Mouse (Mus musculus) myocyte (in vitro differentiated cells): ENCODE results near the gene Frmd4a. TPM values are rescaled to one million over a fixed set of nuclear protein-coding genes. Genes with fewer than 3 reads are reported as not detected.

ENCODE experiments used
- H3K27me3 ChIP-seq: one replicate; pipeline ENCODE4 v1.6.1; 2011; ENCODE audit not compliant: control insufficient read depth, insufficient read depth, insufficient read length
- H3K36me3 ChIP-seq: one replicate; pipeline ENCODE4 v1.6.1; 2011; ENCODE audit not compliant: control insufficient read depth, insufficient read depth
- H3K4me2 ChIP-seq: one replicate; pipeline ENCODE4 v1.6.1; 2011; ENCODE audit warnings: low read depth, control low read depth
- H3K4me3 ChIP-seq: one replicate; pipeline ENCODE4 v1.5.1; 2011; ENCODE audit warnings: mild to moderate bottlenecking, control low read depth, moderate library complexity
- H3K79me2 ChIP-seq: one replicate; pipeline ENCODE4 v1.6.1; 2011; ENCODE audit not compliant: control insufficient read depth, insufficient read depth
- H3ac ChIP-seq: one replicate; pipeline ENCODE4 v1.6.1; 2011; ENCODE audit not compliant: control insufficient read depth, insufficient read length
- CEBPB ChIP-seq: IDR thresholded peaks from 2 replicates; pipeline ENCODE4 v1.6.1; 2011; ENCODE audit warnings: mild to moderate bottlenecking, moderate library complexity; ENCODE audit not compliant: poor library complexity, insufficient read depth, severe bottlenecking
- E2F4 ChIP-seq: IDR thresholded peaks from one replicate; pipeline ENCODE4 v1.6.1; 2011; ENCODE audit warnings: mild to moderate bottlenecking, control low read depth, moderate library complexity; ENCODE audit not compliant: insufficient read depth
- MAX ChIP-seq: IDR thresholded peaks from one replicate; pipeline ENCODE4 v1.6.1; 2011; ENCODE audit warnings: low read depth, mild to moderate bottlenecking, control low read depth
- MYOD1 ChIP-seq, 3 experiments: IDR thresholded peaks; one replicate each; pipeline ENCODE4 v1.6.1; 2011; ENCODE audit warnings: control low read depth in 2 of 3, low read depth in 2 of 3, mild to moderate bottlenecking in 2 of 3, moderate library complexity in 1 of 3; ENCODE audit not compliant: insufficient read length in 2 of 3, control insufficient read depth in 1 of 3
- MYOG ChIP-seq, 3 experiments: IDR thresholded peaks; one replicate each; pipeline ENCODE4 v1.6.1; 2011; ENCODE audit warnings: control low read depth in 2 of 3, low read depth in 2 of 3, mild to moderate bottlenecking in 2 of 3; ENCODE audit not compliant: insufficient read length in 2 of 3, control insufficient read depth in 1 of 3, insufficient read depth in 1 of 3
- POLR2A ChIP-seq: IDR thresholded peaks from one replicate; pipeline ENCODE4 v1.6.1; 2011; ENCODE audit warnings: low read depth, mild to moderate bottlenecking, control low read depth, moderate library complexity; ENCODE audit not compliant: insufficient read length
- POLR2AphosphoS2 ChIP-seq: IDR thresholded peaks from one replicate; pipeline ENCODE4 v1.6.1; 2011; ENCODE audit warnings: low read depth, control low read depth; ENCODE audit not compliant: insufficient read length
- REST ChIP-seq: IDR thresholded peaks from one replicate; pipeline ENCODE4 v1.6.1; 2011; ENCODE audit warnings: mild to moderate bottlenecking, control low read depth, moderate library complexity; ENCODE audit not compliant: insufficient read depth, insufficient read length
- SRF ChIP-seq: IDR thresholded peaks from one replicate; pipeline ENCODE4 v1.6.1; 2011; ENCODE audit warnings: low read depth; ENCODE audit not compliant: control insufficient read depth, insufficient read length
- TCF12 ChIP-seq: IDR thresholded peaks from one replicate; pipeline ENCODE4 v1.6.1; 2011; ENCODE audit warnings: mild to moderate bottlenecking, control low read depth; ENCODE audit not compliant: poor library complexity, insufficient read depth, severe bottlenecking
- TCF3 ChIP-seq: IDR thresholded peaks from one replicate; pipeline ENCODE4 v1.6.1; 2011; ENCODE audit warnings: low read depth, control low read depth; ENCODE audit not compliant: insufficient read length
- USF1 ChIP-seq: IDR thresholded peaks from one replicate; pipeline ENCODE4 v1.6.1; 2011; ENCODE audit warnings: low read depth, mild to moderate bottlenecking, control low read depth, moderate library complexity
- polyA plus RNA-seq: library from polyadenylated mRNA; unstranded; fragments of >200 nt; fragmentation: generic; extraction: Trizol; gene quantifications from one replicate; pipeline ENCODE4 v1.2.1, GENCODE M21; 2012; ENCODE audit warnings: missing spikeins

Frmd4a gene
- polyA plus RNA-seq, 1 experiment: 24.7 TPM

GRCm38 (mm10) chr2:4190345-4190744 is 172.8 kb downstream of the Frmd4a start:
- Histone ChIP-seq H3K4me2 (no peak overlapping the region), H3K27me3 (peaks cover 11% of the 10 kb centered on the region), H3K36me3 (no peaks in the 10 kb centered on the region), H3K4me3 (no peak overlapping the region), H3ac (no peak overlapping the region), H3K79me2 (no peaks in the 10 kb centered on the region)
- TF ChIP-seq MYOD1 (IDR thresholded peaks at IDR 0.05; ENCODE audit: control insufficient read depth in 1 of 3, insufficient read length in 2 of 3, low read depth in 2 of 3) (no peak), SRF (no peak), POLR2AphosphoS2 (no peak), USF1 (no peak), CEBPB (no peak), E2F4 (no peak), MYOG (IDR thresholded peaks at IDR 0.05; ENCODE audit: control insufficient read depth in 1 of 3, insufficient read depth in 1 of 3, insufficient read length in 2 of 3, low read depth in 2 of 3) (no peak), TCF3 (no peak), TCF12 (no peak), MAX (no peak), POLR2A (no peak), REST (no peak)

- Histone ChIP-seq H3K79me2 (no peaks in the 10 kb centered on the region), H3K27me3 (peaks cover 11% of the 10 kb centered on the region), H3K4me3 (no peak overlapping the region), H3ac (no peak overlapping the region), H3K36me3 (no peaks in the 10 kb centered on the region), H3K4me2 (no peak overlapping the region)
- TF ChIP-seq POLR2A: no peak
- no peak for TF ChIP-seq MAX
- no peak for TF ChIP-seq E2F4
- no peak for TF ChIP-seq CEBPB
- TF ChIP-seq REST: no peak
- TF ChIP-seq TCF12: no peak
- no peak for TF ChIP-seq TCF3
- TF ChIP-seq USF1: no peak
- TF ChIP-seq SRF: no peak
- no peak for TF ChIP-seq MYOD1 (IDR thresholded peaks at IDR 0.05; ENCODE audit: control insufficient read depth in 1 of 3, insufficient read length in 2 of 3, low read depth in 2 of 3)
- TF ChIP-seq MYOG (IDR thresholded peaks at IDR 0.05; ENCODE audit: control insufficient read depth in 1 of 3, insufficient read depth in 1 of 3, insufficient read length in 2 of 3, low read depth in 2 of 3): no peak
- no peak for TF ChIP-seq POLR2AphosphoS2
Measured at GRCm38 (mm10) chr2:4190995-4191394, 173.5 kb downstream of the Frmd4a start.

GRCm38 (mm10) chr2:4193206-4193605 is 175.7 kb downstream of the Frmd4a start:
- H3K4me3 ChIP-seq: no peak overlapping the region

GRCm38 (mm10) chr2:4194324-4195014 is 177.0 kb downstream of the Frmd4a start:
- Histone ChIP-seq H3K36me3 (no peaks in the 10 kb centered on the region), H3ac (no peak overlapping the region), H3K27me3 (no peaks in the 10 kb centered on the region), H3K4me2 (no peak overlapping the region), H3K4me3 (no peak overlapping the region), H3K79me2 (no peaks in the 10 kb centered on the region)
- TF ChIP-seq MYOD1 (IDR thresholded peaks at IDR 0.05; ENCODE audit: control insufficient read depth in 1 of 3, insufficient read length in 2 of 3, low read depth in 2 of 3) (no peak), POLR2A (no peak), E2F4 (no peak), POLR2AphosphoS2 (no peak), TCF12 (no peak)

More at GRCm38 (mm10) chr2:4193206-4193605, 175.7 kb downstream of the Frmd4a start:
- H3ac ChIP-seq: no peak overlapping the region
- TF ChIP-seq CEBPB: no peak
- TF ChIP-seq USF1: no peak
- no peak for TF ChIP-seq TCF12
- no peak for TF ChIP-seq POLR2AphosphoS2
- TF ChIP-seq POLR2A: no peak
- no peak for TF ChIP-seq REST
- TF ChIP-seq SRF: no peak
- TF ChIP-seq MYOG (IDR thresholded peaks at IDR 0.05; ENCODE audit: control insufficient read depth in 1 of 3, insufficient read depth in 1 of 3, insufficient read length in 2 of 3, low read depth in 2 of 3): no peak
- TF ChIP-seq MYOD1 (IDR thresholded peaks at IDR 0.05; ENCODE audit: control insufficient read depth in 1 of 3, insufficient read length in 2 of 3, low read depth in 2 of 3): no peak
- TF ChIP-seq MAX: no peak
- TF ChIP-seq TCF3: no peak
- TF ChIP-seq E2F4: no peak
- no peak overlapping the region for H3K4me2 ChIP-seq
- H3K79me2 ChIP-seq: no peaks in the 10 kb centered on the region
- peaks cover 4% of the 10 kb centered on the region for H3K27me3 ChIP-seq
- no peaks in the 10 kb centered on the region for H3K36me3 ChIP-seq
